Mouse (Mus musculus) small intestine, adult 2 months (tissue): ENCODE measurements around the gene Sept11.

ENCODE experiments used
- CTCF ChIP-seq: fragments of 200-500 bp; IDR thresholded peaks from 2 replicates; pipeline ENCODE4 v1.5.1; 2012; ENCODE audit warnings: low read depth, mild to moderate bottlenecking, control low read depth, inconsistent platforms, low read length, moderate library complexity, mixed read lengths; ENCODE audit not compliant: insufficient replicate concordance, insufficient read length; ENCODE audit errors: extremely low read depth
- POLR2A ChIP-seq: fragments of 200-500 bp; IDR thresholded peaks from 2 replicates; pipeline ENCODE4 v1.6.1; 2012; ENCODE audit warnings: low read depth, mild to moderate bottlenecking, control low read depth, inconsistent platforms, low read length, moderate library complexity

GRCm38 (mm10) chr5:93128765-93129164 lies 35.5 kb downstream of the Sept11 start:
- TF ChIP-seq CTCF (no peak), POLR2A (no peak)
